Mouse (Mus musculus): ENCODE results near the gene Ccdc124.

Gene Ccdc124

DNA sequence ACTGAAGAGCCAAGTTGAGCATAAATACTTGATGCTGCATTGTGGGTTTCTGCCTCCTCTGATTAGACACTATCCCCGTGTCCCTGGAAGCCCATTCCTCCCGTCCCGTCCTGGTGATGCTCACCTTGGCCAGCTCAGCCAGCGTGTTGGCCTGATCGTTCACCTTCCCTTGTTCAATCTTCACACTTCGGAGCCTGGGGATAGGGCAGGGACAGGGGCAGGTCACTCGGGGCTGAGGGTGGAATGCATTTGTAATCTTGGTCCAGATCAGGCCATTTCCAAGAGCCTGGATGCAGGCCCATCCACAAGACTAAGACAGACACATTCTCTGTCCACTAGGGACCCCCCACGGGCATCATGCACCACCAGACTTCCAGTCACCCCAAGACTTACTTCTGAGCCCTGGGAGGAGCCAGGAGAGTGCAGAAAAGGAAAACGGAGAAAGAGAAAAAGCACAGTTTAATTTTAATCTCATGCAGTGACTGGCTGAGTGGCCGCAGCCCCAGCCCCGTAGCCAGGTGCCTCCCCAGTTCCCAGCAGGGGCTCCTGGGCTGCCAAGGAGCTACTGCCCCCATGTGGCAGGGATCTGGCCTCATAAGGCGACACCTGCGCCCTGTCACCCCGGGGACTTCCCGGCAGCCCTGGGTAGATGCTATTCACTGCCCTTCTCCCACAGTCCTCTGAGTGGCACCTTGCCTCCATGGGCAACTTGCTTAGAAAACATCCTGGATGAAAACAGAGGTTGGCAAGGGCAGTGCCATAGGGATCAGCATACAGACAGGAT, 27.2 kb downstream of the Ccdc124 start:
- no peak for DNase-seq (ENCODE audit: low read depth, low spot score)

DNA sequence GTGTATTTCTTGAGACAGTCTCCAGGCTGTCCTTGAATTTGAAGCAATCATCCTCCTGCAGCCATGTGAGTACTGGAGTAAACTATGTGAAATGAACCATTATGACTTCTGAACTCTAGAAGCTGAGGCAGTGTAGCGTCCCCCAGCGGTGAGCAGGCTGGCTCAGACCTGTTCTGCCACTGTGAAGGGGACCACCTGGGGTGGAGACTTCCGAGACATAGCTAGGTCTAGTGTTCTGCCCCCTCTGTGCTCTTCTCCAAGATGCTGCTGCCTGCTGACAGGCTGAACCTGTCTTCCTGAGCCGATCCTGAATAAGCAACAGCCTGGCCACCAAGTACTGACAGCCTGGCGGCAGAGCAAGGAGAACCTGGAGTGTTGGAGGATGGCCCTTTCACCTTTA, 28.6 kb downstream of the Ccdc124 start:
- peak; percentile 77 for DNase-seq (ENCODE audit: low read depth, low spot score)

DNA sequence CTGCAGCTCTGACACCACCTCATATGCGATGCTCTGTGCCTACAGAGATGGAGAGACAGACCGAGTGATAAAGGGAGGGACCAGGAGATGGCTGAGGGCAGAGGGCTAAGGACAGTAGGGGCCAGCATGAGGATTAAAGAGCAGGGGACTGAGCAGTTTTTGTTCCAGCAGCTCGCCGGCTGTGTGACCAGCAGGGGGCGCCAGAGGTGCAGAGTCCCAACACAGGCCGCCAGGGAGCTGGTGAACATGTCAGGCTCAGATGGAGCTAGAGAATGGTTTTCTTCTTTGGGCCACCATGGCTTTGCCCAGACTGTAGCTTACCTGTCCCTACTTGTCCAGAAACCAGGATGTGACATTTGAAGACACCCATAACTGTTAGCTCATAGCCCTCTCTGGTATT, 29.2 kb downstream of the Ccdc124 start:
- peak; percentile 91 for DNase-seq (ENCODE audit: low read depth, low spot score)

DNA sequence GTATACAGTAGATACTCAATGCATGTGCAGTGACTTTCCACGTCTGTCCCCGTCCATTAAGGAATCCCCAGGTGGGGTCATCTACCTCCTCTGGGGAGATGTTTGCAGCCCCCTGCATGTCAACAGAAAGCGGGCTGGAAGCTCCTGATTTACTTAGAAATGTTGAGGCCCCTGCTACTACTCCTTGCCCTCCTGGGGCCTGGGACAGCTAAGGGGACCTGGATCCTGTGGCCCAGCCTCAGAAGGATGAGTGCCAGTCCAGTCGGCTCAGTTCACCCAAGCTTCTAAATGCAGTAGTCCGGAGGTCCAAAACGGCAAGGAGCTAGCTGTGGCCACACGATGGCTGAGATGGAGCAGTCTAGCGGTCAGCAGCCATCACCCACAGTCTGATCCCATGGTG, 29.8 kb downstream of the Ccdc124 start:
- DNase-seq (ENCODE audit: low read depth, low spot score), result no peak

DNA sequence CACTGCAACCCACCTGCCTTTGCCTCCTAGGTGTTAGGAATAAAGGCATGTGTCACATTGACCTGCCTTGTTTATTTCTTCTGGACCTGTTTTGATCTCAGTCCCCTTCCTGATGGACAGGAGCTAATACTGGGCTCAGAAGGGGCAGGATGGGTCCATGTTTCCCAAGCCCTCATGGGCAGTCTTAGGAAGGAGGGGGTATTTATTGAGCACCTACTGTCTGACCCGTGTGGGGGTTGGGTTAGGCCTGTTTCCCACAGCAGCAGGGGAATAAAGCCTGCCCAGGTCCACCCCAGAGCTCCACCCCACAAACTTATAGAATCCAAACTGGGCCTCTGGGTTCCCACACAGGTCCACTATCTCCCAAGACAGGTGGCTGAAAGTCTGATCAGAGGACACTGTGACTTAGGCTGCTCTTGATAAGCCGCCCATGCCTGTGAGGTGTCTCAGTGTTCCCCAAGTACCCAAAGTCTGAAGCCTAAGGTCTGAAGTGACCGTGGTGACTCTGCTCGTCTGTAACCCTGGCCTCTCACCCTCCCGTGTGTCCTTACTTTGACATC, 30.4 kb downstream of the Ccdc124 start:
- DNase-seq (ENCODE audit: low read depth, low spot score), result no peak

DNA sequence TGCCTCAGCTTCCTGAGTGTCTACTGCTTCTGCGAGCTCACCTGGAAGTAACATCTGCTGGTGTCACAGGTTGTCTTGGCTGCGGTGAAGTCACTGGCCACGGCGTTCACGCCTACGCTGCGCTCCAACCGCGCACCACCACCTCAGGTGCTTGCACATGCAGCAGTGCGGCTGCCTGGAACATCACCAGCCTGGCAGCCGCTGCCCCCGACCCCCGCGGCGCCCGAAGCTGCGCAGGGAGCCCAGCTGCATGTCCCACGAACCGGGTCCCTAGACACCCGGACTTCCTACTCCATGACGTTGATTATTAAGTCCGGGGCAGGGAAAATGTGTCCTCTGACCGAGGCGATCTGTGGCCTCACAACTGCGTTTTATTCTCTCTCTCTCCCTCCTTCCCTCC, 31.3 kb downstream of the Ccdc124 start:
- DNase-seq (ENCODE audit: low read depth, low spot score), result no peak

DNA sequence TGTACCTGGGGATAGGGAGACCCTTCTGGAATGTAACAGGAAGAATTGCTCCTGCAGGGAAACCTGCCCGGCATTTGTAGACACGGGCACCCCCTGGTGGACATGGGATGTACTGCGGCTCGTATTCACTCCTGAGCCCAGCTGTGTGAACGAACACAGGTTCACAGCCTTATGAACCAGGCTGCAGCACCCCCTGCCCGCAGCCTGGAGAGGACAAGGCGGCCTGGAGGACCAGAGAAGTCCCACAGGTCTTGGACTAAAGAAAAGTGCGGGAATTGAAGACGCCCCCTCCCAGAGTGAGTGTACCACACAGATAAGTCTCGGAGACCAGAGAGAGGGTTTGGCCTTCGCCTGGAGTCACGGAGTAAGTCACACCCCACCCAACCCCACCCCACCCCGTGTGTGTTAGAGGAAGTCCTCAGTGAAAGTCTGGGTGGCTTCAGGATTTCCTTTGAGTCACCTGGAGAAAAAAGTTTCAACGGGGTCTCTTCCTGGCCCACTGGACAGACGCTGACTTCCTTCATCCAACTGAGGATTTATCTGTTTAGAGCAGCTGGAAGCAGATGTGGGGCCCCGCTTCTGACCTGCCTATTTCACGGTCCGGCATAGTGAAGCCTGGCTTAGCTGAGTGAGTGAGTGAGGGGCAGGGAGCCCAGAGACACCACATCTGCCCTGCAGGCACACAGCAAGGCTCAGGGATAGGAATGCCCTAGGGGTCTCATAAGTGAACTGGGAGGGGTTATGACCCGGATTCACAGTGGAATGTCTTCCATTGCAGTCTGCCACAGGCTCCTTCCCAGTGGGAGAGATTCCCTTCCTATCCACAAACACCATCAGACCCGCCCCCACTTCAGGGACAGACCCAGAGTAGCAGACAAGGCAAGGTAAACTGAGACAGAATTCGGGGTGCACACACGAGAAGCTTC, 32.3 kb downstream of the Ccdc124 start:
- DNase-seq (ENCODE audit: low read depth, low spot score), result peak; percentile 94

DNA sequence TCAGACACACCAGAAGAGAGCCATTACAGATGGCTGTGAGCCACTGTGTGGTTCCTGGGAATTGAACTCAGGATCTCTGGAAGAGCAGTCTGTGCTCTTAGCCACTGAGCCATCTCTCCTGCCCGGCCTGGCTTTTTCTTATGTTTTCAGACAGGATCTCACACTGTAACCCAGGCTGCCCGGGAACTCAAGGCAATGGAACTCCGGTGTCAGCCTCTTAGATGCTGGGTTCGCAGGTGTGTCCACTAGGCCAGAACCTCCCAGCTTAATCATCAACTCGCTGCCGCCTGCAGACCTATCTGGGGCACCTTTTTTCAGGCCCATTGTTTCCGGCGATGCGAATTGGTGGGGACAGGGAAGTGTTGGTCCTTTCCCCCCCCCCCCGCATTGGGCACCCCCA, 33.1 kb downstream of the Ccdc124 start:
- DNase-seq (ENCODE audit: low read depth, low spot score), result no peak

DNA sequence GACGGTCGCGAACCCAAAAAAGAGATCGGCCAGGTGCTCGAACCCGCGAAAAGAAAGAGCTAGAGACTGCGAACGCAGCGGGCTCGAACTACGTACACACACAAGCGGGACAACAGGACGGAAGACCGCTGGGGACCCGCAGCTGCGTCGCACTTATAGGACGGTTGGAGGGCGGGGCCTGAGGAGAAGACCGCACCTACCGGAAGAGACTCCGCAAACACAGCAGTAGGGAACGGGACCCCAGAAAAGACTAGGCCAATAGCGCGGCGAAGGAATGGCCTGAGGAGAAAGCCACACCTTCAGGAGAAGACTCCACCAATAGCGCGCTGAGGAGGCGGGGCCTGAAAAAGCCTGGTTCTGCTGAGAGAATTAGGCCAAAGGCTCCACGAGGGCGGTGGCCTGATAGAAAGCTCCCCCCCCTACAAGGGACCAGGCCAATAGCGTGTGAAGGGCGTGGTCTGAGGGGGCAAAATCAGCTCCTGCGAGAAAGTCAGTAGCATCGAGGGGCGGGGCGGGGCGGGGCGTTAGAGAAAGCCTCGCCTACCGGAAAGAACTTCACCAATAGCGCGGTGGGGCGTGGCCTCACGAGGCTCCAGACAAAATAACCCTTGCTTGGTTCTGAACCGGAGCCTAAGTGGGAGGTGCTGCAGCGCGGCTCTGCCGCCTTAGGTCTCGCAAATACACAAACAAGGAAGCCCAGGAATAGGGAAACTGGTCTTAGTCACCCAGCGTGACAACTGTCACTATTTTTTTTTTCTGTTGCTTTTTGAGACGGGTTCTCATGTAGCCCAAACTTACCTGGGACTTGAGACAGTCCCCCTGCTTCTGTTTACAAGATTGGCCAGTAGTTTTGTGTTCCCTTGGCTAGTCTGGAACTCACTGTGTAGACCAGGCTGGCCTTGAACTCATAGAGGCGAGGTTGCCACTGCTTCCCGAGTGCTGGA, 34.1 kb downstream of the Ccdc124 start, which contains the start of gene Arrdc2:
Gene Arrdc2, minus strand, starts transcription at position 313 of the 944 bp plus-strand sequence.
- peak; percentile 100 for DNase-seq (ENCODE audit: low read depth, low spot score)

DNA sequence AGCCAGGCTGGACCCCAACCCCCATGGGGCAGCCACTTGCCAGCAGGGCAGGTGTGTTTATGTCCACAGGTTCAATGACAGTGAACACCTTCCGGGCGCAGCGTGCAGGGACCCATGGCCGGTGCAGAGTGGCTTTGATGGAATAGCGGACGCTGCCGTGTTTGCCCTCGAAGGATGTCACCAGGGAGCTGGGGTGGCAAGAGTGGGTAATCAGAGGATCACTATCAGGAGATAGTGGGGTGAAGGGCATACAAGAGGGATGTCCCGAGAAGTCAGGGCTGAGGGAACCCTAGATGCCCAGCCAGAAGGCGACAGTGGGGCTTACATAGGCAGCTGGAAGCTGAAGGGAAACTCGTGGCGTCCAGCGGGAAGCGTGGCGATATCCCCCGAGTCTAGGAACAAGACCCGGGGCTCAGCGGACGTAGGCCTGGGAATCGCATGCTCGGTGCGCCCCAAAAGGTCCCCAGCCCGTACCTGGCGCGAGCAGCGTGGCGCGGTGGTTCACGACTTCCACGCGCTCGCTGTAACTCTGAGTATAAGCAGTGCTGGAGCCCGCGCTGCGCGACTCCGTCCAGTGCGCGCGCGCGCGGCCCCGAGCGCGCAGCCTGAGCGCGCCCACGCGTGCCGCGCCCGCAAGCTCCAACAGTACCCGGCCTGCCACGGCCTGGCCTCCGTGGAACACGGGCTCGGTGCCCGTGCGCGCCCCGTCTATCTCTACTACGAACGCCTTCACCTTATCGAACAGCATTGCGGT, 34.9 kb downstream of the Ccdc124 start:
- DNase-seq (ENCODE audit: low read depth, low spot score), result no peak

DNA sequence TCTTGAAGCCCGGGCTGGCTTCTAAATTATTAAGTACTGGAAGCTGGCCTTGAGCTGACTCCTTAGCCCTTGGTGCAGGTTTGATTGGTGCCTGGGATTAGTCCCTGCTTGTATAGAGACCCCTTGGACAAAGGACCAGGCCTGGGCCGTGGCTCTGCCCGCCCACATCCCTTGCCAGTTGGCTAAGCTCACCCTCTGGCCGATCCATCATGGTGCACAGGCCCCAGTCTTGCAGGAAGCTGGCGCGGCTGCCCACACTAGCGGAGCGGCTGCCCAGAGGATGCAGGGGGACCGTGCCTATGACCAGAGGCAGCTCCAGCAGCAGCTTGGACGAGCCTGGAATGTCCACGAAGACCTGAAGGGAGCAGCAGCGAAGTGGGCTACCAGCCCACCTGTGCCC, 37.1 kb downstream of the Ccdc124 start:
- DNase-seq (ENCODE audit: low read depth, low spot score), result no peak

DNA sequence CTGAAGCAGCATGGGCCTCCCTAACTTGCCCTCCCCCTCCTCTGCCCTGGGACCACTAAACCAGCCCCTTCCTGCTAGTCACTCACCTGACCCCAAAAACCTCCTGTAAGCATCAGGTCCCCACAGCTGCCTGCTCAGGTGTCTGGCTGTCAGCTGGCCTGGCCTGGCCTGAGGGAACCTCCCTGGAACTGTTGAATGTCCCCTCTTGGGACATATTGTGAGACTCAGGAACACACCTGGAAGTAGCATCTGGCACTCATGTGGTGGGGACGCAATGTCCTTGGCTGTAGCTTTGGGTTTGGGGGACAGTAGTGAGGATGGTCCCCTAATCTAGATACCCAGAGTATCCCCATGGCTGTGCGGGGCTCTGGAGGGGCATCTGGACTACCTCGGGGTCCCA, 39.7 kb downstream of the Ccdc124 start:
- no peak for DNase-seq (ENCODE audit: low read depth, low spot score)

DNA sequence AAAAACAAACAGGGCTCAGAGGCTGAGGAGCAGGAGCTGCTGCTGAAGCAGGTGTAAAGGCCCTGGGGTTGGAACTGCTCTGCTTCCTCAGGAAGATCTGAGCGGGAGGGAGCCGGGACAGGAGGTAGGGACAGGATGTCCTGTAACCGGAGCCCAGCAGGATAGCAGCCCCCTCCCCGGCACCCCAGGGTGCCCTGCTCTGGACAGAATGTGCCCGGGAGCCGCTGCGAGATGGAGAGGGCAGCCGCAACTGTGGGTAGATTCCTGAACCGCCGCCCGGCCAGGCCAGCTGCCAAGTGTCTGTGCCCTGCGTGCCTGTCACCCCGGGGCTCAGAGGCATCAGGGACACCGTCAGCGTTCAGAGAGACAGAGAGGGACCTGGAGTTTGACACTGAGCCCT, 40.2 kb downstream of the Ccdc124 start:
- no peak for DNase-seq (ENCODE audit: low read depth, low spot score)

DNA sequence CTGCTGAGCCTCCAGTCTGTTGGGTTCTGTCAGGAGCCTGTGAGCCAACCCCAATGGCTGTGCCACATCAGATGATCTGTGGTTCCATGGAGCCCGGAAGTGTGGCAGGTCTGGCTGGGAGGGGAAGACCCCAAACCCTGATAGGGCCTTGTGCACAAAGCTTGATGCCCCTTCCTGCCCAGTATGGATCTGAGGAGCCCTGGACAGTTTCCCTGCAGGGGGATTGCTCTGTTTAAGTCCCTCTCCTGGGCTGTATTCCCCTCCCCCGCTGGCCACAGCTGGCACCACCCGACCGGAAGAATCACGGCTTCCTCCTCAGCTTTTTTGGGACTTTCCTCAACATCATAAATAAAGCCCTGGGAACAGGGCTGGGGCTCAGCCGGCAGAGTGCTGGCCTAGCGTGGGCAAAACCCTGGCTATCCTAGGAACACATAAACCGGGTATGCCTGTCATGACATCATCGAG, 40.7 kb downstream of the Ccdc124 start:
- DNase-seq (ENCODE audit: low read depth, low spot score), result no peak

DNA sequence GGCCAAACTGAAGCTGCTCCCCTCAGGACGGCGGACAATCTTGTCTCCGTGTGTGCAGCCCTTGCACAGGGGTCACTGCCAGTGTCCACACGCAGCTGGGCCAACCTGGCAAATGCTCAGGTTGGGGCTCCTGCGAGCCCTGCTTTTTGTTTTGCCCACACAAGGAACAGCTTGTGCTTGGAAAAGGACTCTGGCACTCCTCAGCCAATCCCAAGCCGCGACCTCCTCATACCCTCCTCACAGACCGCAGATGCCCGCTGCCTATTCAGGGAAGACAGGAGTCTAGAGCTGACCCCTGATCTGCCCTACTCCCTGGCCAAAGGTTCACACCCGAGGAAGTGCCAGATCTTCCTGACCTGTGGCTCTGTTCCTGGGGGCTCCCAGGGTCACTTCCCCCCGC, 41.4 kb downstream of the Ccdc124 start:
- no peak for DNase-seq (ENCODE audit: low read depth, low spot score)

DNA sequence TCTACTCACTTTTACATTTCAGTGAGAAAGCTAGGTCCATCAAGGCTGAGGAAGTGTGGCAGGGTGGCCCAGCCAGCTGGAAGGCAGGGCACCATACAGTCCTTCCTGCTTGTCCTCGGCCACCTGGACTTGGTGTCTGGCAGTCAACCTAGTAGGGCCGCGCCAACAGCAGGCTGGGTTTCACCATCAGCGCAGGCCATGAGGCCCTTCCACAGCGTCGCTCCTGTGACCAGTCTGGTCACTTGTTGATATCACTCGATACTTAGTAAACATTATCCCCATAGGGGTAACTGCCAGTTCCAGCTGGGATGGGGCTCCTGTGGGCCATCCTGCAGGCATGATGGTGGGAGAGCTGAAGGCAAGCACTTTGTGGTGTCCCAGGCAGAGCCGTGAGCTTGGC, 42.2 kb downstream of the Ccdc124 start:
- no peak for DNase-seq (ENCODE audit: low read depth, low spot score)

DNA sequence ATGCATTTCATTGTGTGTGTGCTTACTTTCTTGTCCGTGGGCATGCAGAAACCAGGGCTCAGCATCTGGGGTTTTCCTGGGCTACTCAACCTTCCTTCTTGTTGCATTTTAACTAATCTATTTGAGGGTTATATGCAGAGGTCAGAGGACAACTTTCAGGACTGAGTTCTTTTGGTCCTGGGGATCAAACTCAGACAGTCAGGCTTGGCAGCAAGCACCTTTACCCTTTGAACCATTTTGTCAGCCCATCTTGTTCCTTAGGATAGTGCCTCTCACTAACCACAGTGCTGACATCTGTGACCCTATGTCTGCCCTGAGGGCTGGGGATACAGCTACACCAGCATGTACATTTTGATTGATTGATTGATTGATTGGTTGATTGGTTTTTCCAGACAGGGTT, 45.9 kb downstream of the Ccdc124 start:
- DNase-seq (ENCODE audit: low read depth, low spot score), result no peak

DNA sequence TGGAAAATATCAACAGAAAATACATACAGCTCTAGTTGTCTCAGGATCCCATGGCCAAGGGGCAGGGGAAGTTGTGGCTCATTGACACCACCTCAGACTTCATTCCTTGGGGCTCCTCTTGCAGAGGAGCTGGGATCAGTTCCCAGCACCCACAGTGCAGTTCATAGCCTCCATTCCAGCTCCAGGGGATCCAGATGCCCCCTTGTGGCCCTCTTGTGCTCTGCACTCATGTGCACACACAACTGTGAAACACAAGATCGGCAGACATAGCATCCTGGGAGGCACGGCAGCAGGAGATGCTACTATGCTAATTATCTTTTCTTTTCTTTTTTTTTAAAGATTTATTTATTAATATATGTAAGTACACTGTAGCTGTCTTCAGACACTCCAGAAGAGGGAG, 46.7 kb downstream of the Ccdc124 start:
- peak; percentile 75 for DNase-seq (ENCODE audit: low read depth, low spot score)

DNA sequence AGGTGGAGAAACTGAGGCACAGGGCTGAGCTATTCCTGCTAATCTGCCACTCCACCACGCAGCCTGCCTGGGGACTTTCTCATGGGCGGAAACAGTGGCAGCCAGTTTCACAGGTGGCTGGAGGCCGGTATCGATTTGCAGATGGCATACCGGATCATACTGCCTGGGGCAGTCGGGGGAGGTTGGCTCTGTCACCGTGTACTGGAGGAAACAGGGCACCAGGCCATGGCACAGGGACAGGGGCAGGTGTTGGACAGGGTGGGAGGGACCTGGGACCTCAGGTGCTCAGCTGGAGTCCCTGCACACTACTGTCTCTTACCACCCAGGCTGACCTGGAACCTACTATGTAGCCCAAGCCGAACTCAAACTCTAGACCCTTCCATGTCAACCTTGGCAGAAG, 47.9 kb downstream of the Ccdc124 start:
- DNase-seq (ENCODE audit: low read depth, low spot score), result no peak

DNA sequence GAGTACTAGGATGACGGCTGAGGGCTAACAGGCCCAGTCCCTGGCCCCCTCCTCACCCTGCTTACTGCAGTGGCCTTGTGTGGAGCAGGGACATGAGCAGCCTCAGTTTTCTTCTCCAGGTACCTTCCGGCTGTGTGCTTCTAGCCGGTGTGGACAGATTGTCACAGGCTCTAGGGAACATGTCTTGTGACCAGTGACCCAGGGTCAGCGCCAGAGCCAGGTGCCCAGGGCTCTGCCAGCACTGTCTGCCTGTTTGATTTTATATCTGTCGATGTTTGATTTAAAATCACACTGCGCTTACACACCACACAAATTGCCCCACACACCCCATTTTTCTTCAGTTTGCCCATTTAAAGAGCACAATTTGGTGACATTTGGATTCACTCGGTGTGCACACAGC, 49.9 kb downstream of the Ccdc124 start:
- no peak for DNase-seq (ENCODE audit: low read depth, low spot score)
